Mouse (Mus musculus): ENCODE data around the gene Prepl. TPM values are rescaled to one million over a fixed set of nuclear protein-coding genes. Genes with fewer than 3 reads are reported as not detected.

Prepl gene
- polyA plus RNA-seq, 1 experiment from 2014 or later, result 7.7 TPM

DNA sequence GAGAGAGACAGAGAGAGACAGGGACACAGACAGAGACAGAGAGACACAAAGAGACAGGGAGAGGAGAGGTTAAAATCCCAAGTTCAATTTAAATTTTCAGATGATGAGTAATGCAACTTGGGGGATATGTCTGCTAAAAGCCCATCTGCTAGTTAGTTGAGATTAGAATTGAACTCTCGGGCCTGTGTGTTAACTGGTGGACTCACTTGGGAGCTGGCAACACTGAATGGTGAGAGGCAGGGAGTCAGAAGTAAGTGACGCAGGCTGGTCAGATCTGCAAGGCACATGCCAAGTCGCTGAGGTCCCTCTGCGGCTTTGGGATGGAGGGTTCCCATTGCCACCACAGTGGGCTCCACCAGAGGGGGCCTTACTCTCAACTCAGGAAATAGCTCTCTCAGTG is 51.7 kb downstream of the Prepl start:
- no peak overlapping the region for H3K4me2 ChIP-seq (ENCODE audit: low read depth, low read length)
- ATAC-seq (ENCODE audit: low read depth), result no peak
- peaks cover 3% of the 10 kb centered on the region for H3K4me1 ChIP-seq (ENCODE audit: control insufficient read depth, low read depth, low read length)
- H3K9ac ChIP-seq (ENCODE audit: low read depth, low read length), result no peak overlapping the region
- H3K4me3 ChIP-seq (ENCODE audit: low read depth, low read length), result no peak overlapping the region
- 79% methylated on average over 4 of the region's 4 CpGs for WGBS (ENCODE audit: insufficient replicate concordance)
- H3K27ac ChIP-seq (ENCODE audit: low read length), result no peak overlapping the region
- H3K27me3 ChIP-seq (ENCODE audit: control insufficient read depth, insufficient read depth, low read depth, low read length), result no peaks in the 10 kb centered on the region
- H3K9me3 ChIP-seq (replicated peaks; ENCODE audit: control insufficient read depth, low read length), result no peaks in the 10 kb centered on the region
- H3K36me3 ChIP-seq (ENCODE audit: control insufficient read depth, insufficient read depth), result no peaks in the 10 kb centered on the region

- no peak overlapping the region for H3K27ac ChIP-seq (ENCODE audit: low read length)
- H3K9me3 ChIP-seq (replicated peaks; ENCODE audit: control insufficient read depth, low read length), result no peaks in the 10 kb centered on the region
- no peaks in the 10 kb centered on the region for H3K27me3 ChIP-seq (ENCODE audit: control insufficient read depth, insufficient read depth, low read depth, low read length)
- H3K36me3 ChIP-seq (ENCODE audit: control insufficient read depth, insufficient read depth), result no peaks in the 10 kb centered on the region
- H3K4me2 ChIP-seq (ENCODE audit: low read depth, low read length), result no peak overlapping the region
- ATAC-seq (ENCODE audit: low read depth), result peak; percentile 77
- no peak overlapping the region for H3K9ac ChIP-seq (ENCODE audit: low read depth, low read length)
- 56% methylated on average over 5 of the region's 5 CpGs for WGBS (ENCODE audit: insufficient replicate concordance)
- no peaks in the 10 kb centered on the region; the same call in 1 of the 2 replicates for H3K4me1 ChIP-seq (ENCODE audit: control insufficient read depth, low read depth, low read length)
- H3K4me3 ChIP-seq (ENCODE audit: low read depth, low read length), result no peak overlapping the region
Observed at GRCm38 (mm10) chr17:85037855-85038254, 52.2 kb downstream of the Prepl start.

- H3K4me2 ChIP-seq (ENCODE audit: low read depth, low read length), result no peak overlapping the region
- H3K27me3 ChIP-seq (ENCODE audit: control insufficient read depth, insufficient read depth, low read depth, low read length), result no peaks in the 10 kb centered on the region
- no peak overlapping the region for H3K4me3 ChIP-seq (ENCODE audit: low read depth, low read length)
- 59% methylated on average over 11 of the region's 11 CpGs for WGBS (ENCODE audit: insufficient replicate concordance)
- no peaks in the 10 kb centered on the region for H3K36me3 ChIP-seq (ENCODE audit: control insufficient read depth, insufficient read depth)
- no peak overlapping the region for H3K27ac ChIP-seq (ENCODE audit: low read length)
- ATAC-seq (ENCODE audit: low read depth), result no peak
- no peak overlapping the region for H3K9ac ChIP-seq (ENCODE audit: low read depth, low read length)
- no peaks in the 10 kb centered on the region for H3K4me1 ChIP-seq (ENCODE audit: control insufficient read depth, low read depth, low read length)
- H3K9me3 ChIP-seq (replicated peaks; ENCODE audit: control insufficient read depth, low read length), result no peaks in the 10 kb centered on the region
Observed at GRCm38 (mm10) chr17:85034068-85034467, 56.0 kb downstream of the Prepl start.

- Histone ChIP-seq H3K27ac (ENCODE audit: low read length) (no peak overlapping the region), H3K36me3 (ENCODE audit: control insufficient read depth, insufficient read depth) (no peaks in the 10 kb centered on the region), H3K9ac (ENCODE audit: low read depth, low read length) (no peak overlapping the region), H3K9me3 (replicated peaks; ENCODE audit: control insufficient read depth, low read length) (no peaks in the 10 kb centered on the region), H3K4me2 (ENCODE audit: low read depth, low read length) (no peak overlapping the region), H3K27me3 (ENCODE audit: control insufficient read depth, insufficient read depth, low read depth, low read length) (no peaks in the 10 kb centered on the region), H3K4me3 (ENCODE audit: low read depth, low read length) (no peak overlapping the region), H3K4me1 (ENCODE audit: control insufficient read depth, low read depth, low read length) (no peaks in the 10 kb centered on the region)
- 55% methylated on average over 3 of the region's 3 CpGs for WGBS (ENCODE audit: insufficient replicate concordance)
- no peak for ATAC-seq (ENCODE audit: low read depth)
Observed at GRCm38 (mm10) chr17:85033087-85033486, 57.0 kb downstream of the Prepl start.

DNA sequence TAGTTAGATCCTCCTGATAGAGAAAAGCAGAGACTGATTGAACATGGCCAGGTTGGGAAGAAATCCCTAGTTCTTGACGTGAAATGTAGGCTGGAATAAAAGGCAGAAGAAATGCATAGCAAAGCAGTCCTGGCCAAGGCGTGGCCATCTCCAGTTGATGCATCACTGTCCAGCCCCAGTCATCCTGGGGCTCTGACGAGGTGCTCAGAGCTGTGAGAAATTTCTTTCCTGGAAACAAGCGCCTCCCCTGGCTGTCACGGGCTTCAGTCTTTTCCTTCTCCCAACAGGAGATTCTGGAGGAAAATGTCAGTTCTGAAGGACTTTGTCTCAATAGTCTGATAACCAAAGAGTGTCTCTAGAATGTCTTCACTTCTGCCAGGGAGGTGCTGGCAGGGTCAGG is 59.4 kb downstream of the Prepl start:
- Histone ChIP-seq H3K27me3 (ENCODE audit: control insufficient read depth, insufficient read depth, low read depth, low read length) (no peaks in the 10 kb centered on the region), H3K4me2 (ENCODE audit: low read depth, low read length) (no peak overlapping the region), H3K9me3 (replicated peaks; ENCODE audit: control insufficient read depth, low read length) (no peaks in the 10 kb centered on the region), H3K4me3 (ENCODE audit: low read depth, low read length) (no peak overlapping the region), H3K36me3 (ENCODE audit: control insufficient read depth, insufficient read depth) (no peaks in the 10 kb centered on the region), H3K9ac (ENCODE audit: low read depth, low read length) (no peak overlapping the region), H3K4me1 (ENCODE audit: control insufficient read depth, low read depth, low read length) (no peaks in the 10 kb centered on the region), H3K27ac (ENCODE audit: low read length) (no peak overlapping the region)
- ATAC-seq (ENCODE audit: low read depth), result no peak
- 63% methylated on average over 5 of the region's 5 CpGs for WGBS (ENCODE audit: insufficient replicate concordance)

DNA sequence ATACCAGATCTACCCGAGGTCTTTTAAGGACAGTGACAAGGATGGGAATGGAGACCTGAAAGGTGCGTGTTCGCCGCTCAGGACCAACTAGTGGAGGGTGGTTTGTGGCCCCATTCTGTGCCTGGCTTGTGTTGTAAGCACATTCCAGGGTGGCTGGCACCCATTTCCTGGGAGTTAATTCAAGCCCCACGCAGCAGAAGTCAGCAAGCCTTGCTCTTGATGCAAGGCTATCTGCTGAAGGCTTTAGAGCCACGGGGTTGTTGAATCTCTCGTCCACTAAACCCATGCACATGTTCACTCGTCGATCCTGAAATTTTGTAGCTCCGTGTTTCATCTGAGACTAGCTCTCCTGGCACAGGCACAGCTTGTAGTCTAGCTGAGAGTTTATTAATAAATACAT is 61.2 kb downstream of the Prepl start:
- Histone ChIP-seq H3K4me3 (ENCODE audit: low read depth, low read length) (no peak overlapping the region), H3K9me3 (replicated peaks; ENCODE audit: control insufficient read depth, low read length) (no peaks in the 10 kb centered on the region), H3K4me2 (ENCODE audit: low read depth, low read length) (no peak overlapping the region), H3K27ac (ENCODE audit: low read length) (no peak overlapping the region), H3K9ac (ENCODE audit: low read depth, low read length) (no peak overlapping the region), H3K4me1 (ENCODE audit: control insufficient read depth, low read depth, low read length) (no peaks in the 10 kb centered on the region), H3K36me3 (ENCODE audit: control insufficient read depth, insufficient read depth) (no peaks in the 10 kb centered on the region), H3K27me3 (ENCODE audit: control insufficient read depth, insufficient read depth, low read depth, low read length) (no peaks in the 10 kb centered on the region)
- 82% methylated on average over 10 of the region's 10 CpGs for WGBS (ENCODE audit: insufficient replicate concordance)
- ATAC-seq (ENCODE audit: low read depth), result no peak

DNA sequence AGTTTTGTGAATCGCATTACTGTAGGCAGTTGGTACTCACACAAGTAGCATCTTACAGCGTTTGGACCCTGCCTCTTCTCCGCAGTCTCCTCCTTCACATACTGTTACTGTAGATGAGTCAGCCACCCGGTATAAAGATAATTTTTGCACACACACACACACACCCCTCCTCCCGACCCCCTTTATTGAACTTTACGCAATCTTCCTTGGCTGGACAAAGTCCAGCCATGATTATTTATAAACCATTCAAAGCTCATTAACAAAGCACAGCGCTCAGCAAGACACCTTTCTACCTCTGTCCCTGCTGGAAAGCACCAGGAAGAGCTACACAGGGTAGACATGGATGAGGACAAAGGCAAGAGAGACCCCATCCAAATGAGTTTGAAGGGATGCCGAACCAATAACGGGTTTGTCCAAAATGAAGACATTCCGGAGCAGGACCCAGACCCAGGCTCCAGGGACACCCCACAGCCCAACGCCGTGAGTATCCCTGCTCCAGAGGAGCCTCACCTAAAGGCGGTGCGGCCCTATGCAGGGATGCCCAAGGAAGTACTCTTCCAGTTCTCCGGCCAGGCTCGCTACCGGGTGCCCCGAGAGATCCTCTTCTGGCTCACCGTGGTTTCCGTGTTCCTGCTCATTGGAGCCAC is 61.8 kb downstream of the Prepl start, which contains the start of gene Slc3a1:
Gene Slc3a1 (plus strand): TSS at position 284 of the 647 bp plus-strand sequence.
- no peaks in the 10 kb centered on the region for H3K27me3 ChIP-seq (ENCODE audit: control insufficient read depth, insufficient read depth, low read depth, low read length)
- no peak within 1 kb of the TSS for H3K4me2 ChIP-seq (ENCODE audit: low read depth, low read length)
- 79% methylated on average over 20 of the region's 20 CpGs for WGBS (ENCODE audit: insufficient replicate concordance)
- no peaks in the 10 kb centered on the region for H3K9me3 ChIP-seq (replicated peaks; ENCODE audit: control insufficient read depth, low read length)
- H3K4me3 ChIP-seq (ENCODE audit: low read depth, low read length), result no peak within 1 kb of the TSS
- no peaks in the 10 kb centered on the region; the same call in 1 of the 2 replicates for H3K4me1 ChIP-seq (ENCODE audit: control insufficient read depth, low read depth, low read length)
- ATAC-seq (ENCODE audit: low read depth), result 0 out of 2 replicates have a peak, but pooled peaks have one; percentile 5
- no peak within 1 kb of the TSS for H3K27ac ChIP-seq (ENCODE audit: low read length)
- no peak within 1 kb of the TSS for H3K9ac ChIP-seq (ENCODE audit: low read depth, low read length)
- H3K36me3 ChIP-seq (ENCODE audit: control insufficient read depth, insufficient read depth), result no peaks in the 10 kb centered on the region

- WGBS (ENCODE audit: insufficient replicate concordance), result 67% methylated on average over 3 of the region's 3 CpGs
- peak; percentile 43; the same call in 1 of the 2 replicates for ATAC-seq (ENCODE audit: low read depth)
- Histone ChIP-seq H3K9ac (ENCODE audit: low read depth, low read length) (no peak overlapping the region), H3K36me3 (ENCODE audit: control insufficient read depth, insufficient read depth) (no peaks in the 10 kb centered on the region), H3K27ac (ENCODE audit: low read length) (no peak overlapping the region), H3K9me3 (replicated peaks; ENCODE audit: control insufficient read depth, low read length) (no peaks in the 10 kb centered on the region), H3K27me3 (ENCODE audit: control insufficient read depth, insufficient read depth, low read depth, low read length) (no peaks in the 10 kb centered on the region), H3K4me3 (ENCODE audit: low read depth, low read length) (no peak overlapping the region), H3K4me2 (ENCODE audit: low read depth, low read length) (no peak overlapping the region), H3K4me1 (ENCODE audit: control insufficient read depth, low read depth, low read length) (no peaks in the 10 kb centered on the region; the same call in 1 of the 2 replicates)
Observed at GRCm38 (mm10) chr17:85027247-85027646, 62.8 kb downstream of the Prepl start.

GRCm38 (mm10) chr17:85026436-85026835 is 63.6 kb downstream of the Prepl start:
- H3K9ac ChIP-seq (ENCODE audit: low read depth, low read length), result no peak overlapping the region
- no peak overlapping the region for H3K4me3 ChIP-seq (ENCODE audit: low read depth, low read length)
- WGBS (ENCODE audit: insufficient replicate concordance), result 78% methylated on average over 6 of the region's 6 CpGs
- H3K27me3 ChIP-seq (ENCODE audit: control insufficient read depth, insufficient read depth, low read depth, low read length), result no peaks in the 10 kb centered on the region
- no peaks in the 10 kb centered on the region for H3K36me3 ChIP-seq (ENCODE audit: control insufficient read depth, insufficient read depth)
- H3K9me3 ChIP-seq (replicated peaks; ENCODE audit: control insufficient read depth, low read length), result no peaks in the 10 kb centered on the region
- no peak overlapping the region for H3K4me2 ChIP-seq (ENCODE audit: low read depth, low read length)
- ATAC-seq (ENCODE audit: low read depth), result no peak
- no peaks in the 10 kb centered on the region; the same call in 1 of the 2 replicates for H3K4me1 ChIP-seq (ENCODE audit: control insufficient read depth, low read depth, low read length)
- H3K27ac ChIP-seq (ENCODE audit: low read length), result no peak overlapping the region

Measured in liver, embryonic 16.5 days (tissue).